Mouse (Mus musculus) heart, adult 2 months (tissue): ENCODE results near the gene Ptprh. TPM values are rescaled to one million over a fixed set of nuclear protein-coding genes. Genes with fewer than 3 reads are reported as not detected.

Source experiments
- DNase-seq, 2 experiments: peaks; one replicate each; pipeline ENCODE4 v3.0.0; 2021
- H3K27ac ChIP-seq: fragments of 200-600 bp; 2 replicates; pipeline ENCODE4 v1.8.1; 2022
- H3K27me3 ChIP-seq: fragments of 200-500 bp; 2 replicates; pipeline ENCODE4 v1.6.1; 2012; ENCODE audit warnings: mild to moderate bottlenecking, low read length, inconsistent platforms, mixed read lengths; ENCODE audit not compliant: control insufficient read depth, insufficient read depth
- H3K36me3 ChIP-seq: fragments of 200-500 bp; 2 replicates; pipeline ENCODE4 v1.6.1; 2012; ENCODE audit warnings: low read length, inconsistent platforms; ENCODE audit not compliant: control insufficient read depth, insufficient read depth
- H3K4me1 ChIP-seq: fragments of 200-500 bp; 2 replicates; pipeline ENCODE4 v1.6.1; 2011; ENCODE audit warnings: low read length; ENCODE audit not compliant: control insufficient read depth, insufficient read depth
- H3K4me3 ChIP-seq: fragments of 200-600 bp; 2 replicates; pipeline ENCODE4 v1.8.1; 2022
- H3K79me2 ChIP-seq: fragments of 200-500 bp; replicated peaks from 2 replicates; pipeline ENCODE4 v1.6.1; 2012; ENCODE audit warnings: mild to moderate bottlenecking, inconsistent platforms, low read length, moderate library complexity, mixed read lengths; ENCODE audit not compliant: control insufficient read depth, insufficient read depth
- H3K9ac ChIP-seq: fragments of 200-500 bp; 2 replicates; pipeline ENCODE4 v1.6.1; 2012; ENCODE audit warnings: low read depth, mild to moderate bottlenecking, control low read depth, inconsistent platforms, low read length, mixed read lengths
- CTCF ChIP-seq: fragments of 200-600 bp; IDR thresholded peaks from 2 replicates; pipeline ENCODE4 v1.8.1; 2022; ENCODE audit warnings: antibody characterized with exemption, mild to moderate bottlenecking, moderate library complexity
- EP300 ChIP-seq: fragments of 200-500 bp; IDR thresholded peaks from 2 replicates; pipeline ENCODE4 v1.6.1; 2011; ENCODE audit warnings: low read depth, low read length, control low read depth; ENCODE audit not compliant: insufficient read depth
- POLR2A ChIP-seq: fragments of 200-500 bp; IDR thresholded peaks from 2 replicates; pipeline ENCODE4 v1.6.1; 2011; ENCODE audit warnings: mild to moderate bottlenecking, low read depth, low read length, control low read depth; ENCODE audit not compliant: insufficient read depth
- WGBS: fragments of 180-500 bp; shearing (Covaris S2); methylation state at CpG from one replicate; pipeline ENCODE4 v1.1.7; 2018; 5-methylcytosine and 5-hydroxymethylcytosine counted together
- intact Hi-C: fragments of 180-260 bp; cut with DNase I; formaldehyde crosslinking; loops from one replicate; pipeline ENCODE4 v1.15.1; 2025
- polyA plus RNA-seq: library from polyadenylated mRNA; depleted of rRNA; stranded (reverse); fragments of >200 nt; gene quantifications from 2 replicates; pipeline ENCODE4 v1.2.3, GENCODE M21; 2012
- total RNA-seq, 2 experiments: library from RNA; stranded (reverse); gene quantifications; 2 replicates each; pipeline ENCODE4 v1.2.3; 2021

Gene Ptprh
- total and polyA plus RNA-seq, 3 experiments = 0.06 TPM; not detected in 2

- H3K27me3 ChIP-seq = no peaks in the 10 kb centered on the region
- 21% methylated on average over 13 of the region's 13 CpGs for WGBS
- H3K36me3 ChIP-seq = no peaks in the 10 kb centered on the region; the same call in 1 of the 2 replicates
- peaks cover 11% of the 10 kb centered on the region for H3K4me1 ChIP-seq
- peak; percentile 58 to 66 for DNase-seq
- intact Hi-C loops = loop anchor here (5.0 kb wide), 1 partner anchor 36 kb away; no protein-coding TSS in a partner anchor
- TF ChIP-seq POLR2A (no peak), EP300 (0 out of 2 replicates have a peak, but pooled peaks have one; percentile 20)
- H3K79me2 ChIP-seq = no peaks in the 10 kb centered on the region
- H3K27ac ChIP-seq = no peak overlapping the region
- H3K9ac ChIP-seq = no peak overlapping the region
- H3K4me3 ChIP-seq = no peak overlapping the region
These were observed 90.6 kb downstream of the Ptprh start for GRCm38 (mm10) chr7:4513236-4513635.

GRCm38 (mm10) chr7:4511489-4512224 lies 92.2 kb downstream of the Ptprh start:
- Histone ChIP-seq H3K4me3 (no peak overlapping the region), H3K27ac (peak overlapping the region; percentile 8; the same call in 1 of the 2 replicates), H3K4me1 (peaks cover 11% of the 10 kb centered on the region), H3K79me2 (no peaks in the 10 kb centered on the region), H3K36me3 (no peaks in the 10 kb centered on the region; the same call in 1 of the 2 replicates), H3K27me3 (no peaks in the 10 kb centered on the region), H3K9ac (peak overlapping the region; percentile 23; the same call in 1 of the 2 replicates)
- intact Hi-C loops = loop anchor here (5.0 kb wide), 1 partner anchor 34 kb away; no protein-coding TSS in a partner anchor
- peak in 1 of 2 experiments; percentile 41 for DNase-seq
- 12% methylated on average over 8 of the region's 8 CpGs for WGBS
- TF ChIP-seq EP300 = no peak
- no peak for TF ChIP-seq POLR2A
- no peak for TF ChIP-seq CTCF

- H3K9ac ChIP-seq = no peak overlapping the region
- H3K36me3 ChIP-seq = no peaks in the 10 kb centered on the region; the same call in 1 of the 2 replicates
- H3K4me1 ChIP-seq = peaks cover 13% of the 10 kb centered on the region
- DNase-seq = peak; percentile 85 to 86
- whole genome bisulfite sequencing = 13% methylated on average over 24 of the region's 24 CpGs
- H3K27ac ChIP-seq = no peak overlapping the region
- H3K4me3 ChIP-seq = no peak overlapping the region
- no peaks in the 10 kb centered on the region for H3K27me3 ChIP-seq
- TF ChIP-seq POLR2A = no peak
- peak; percentile 100 for TF ChIP-seq CTCF
- peak; percentile 71; the same call in 1 of the 2 replicates for TF ChIP-seq EP300
- H3K79me2 ChIP-seq = no peaks in the 10 kb centered on the region
- intact Hi-C loops = loop anchor here (5.0 to 10.0 kb wide), 3 partner anchors 33 to 405 kb away; partner anchors contain the start of genes Leng8 and Zfp628
These were observed 93.8 kb downstream of the Ptprh start for GRCm38 (mm10) chr7:4509863-4510608.

GRCm38 (mm10) chr7:4508739-4509116 lies 95.1 kb downstream of the Ptprh start:
- Histone ChIP-seq H3K27ac (no peak overlapping the region), H3K79me2 (no peaks in the 10 kb centered on the region), H3K27me3 (no peaks in the 10 kb centered on the region), H3K4me1 (peaks cover 13% of the 10 kb centered on the region), H3K9ac (no peak overlapping the region), H3K36me3 (no peaks in the 10 kb centered on the region; the same call in 1 of the 2 replicates), H3K4me3 (no peak overlapping the region)
- intact Hi-C loops = loop anchor here (10.0 kb wide), 2 partner anchors 374 to 406 kb away; partner anchors contain the start of genes Leng8 and Zfp628
- no peak for TF ChIP-seq POLR2A
- no peak for TF ChIP-seq EP300
- no peak for TF ChIP-seq CTCF
- WGBS = 84% methylated on average over 8 of the region's 8 CpGs
- DNase-seq = no peak

- H3K79me2 ChIP-seq = no peaks in the 10 kb centered on the region
- no peak overlapping the region for H3K9ac ChIP-seq
- H3K4me3 ChIP-seq = no peak overlapping the region
- H3K4me1 ChIP-seq = peaks cover 13% of the 10 kb centered on the region
- no peak for DNase-seq
- no peak for TF ChIP-seq EP300
- peak; percentile 60 for TF ChIP-seq CTCF
- intact Hi-C loops = loop anchor here (10.0 kb wide), 2 partner anchors 373 to 407 kb away; partner anchors contain the start of genes Leng8 and Zfp628
- H3K27ac ChIP-seq = no peak overlapping the region
- 60% methylated on average over 32 of the region's 32 CpGs for WGBS
- no peaks in the 10 kb centered on the region; the same call in 1 of the 2 replicates for H3K36me3 ChIP-seq
- no peaks in the 10 kb centered on the region for H3K27me3 ChIP-seq
These were observed 95.6 kb downstream of the Ptprh start for GRCm38 (mm10) chr7:4508062-4508738.
